Comparison of ENCODE assay signal across 8 mouse cellular contexts in the genomic region with DNA sequence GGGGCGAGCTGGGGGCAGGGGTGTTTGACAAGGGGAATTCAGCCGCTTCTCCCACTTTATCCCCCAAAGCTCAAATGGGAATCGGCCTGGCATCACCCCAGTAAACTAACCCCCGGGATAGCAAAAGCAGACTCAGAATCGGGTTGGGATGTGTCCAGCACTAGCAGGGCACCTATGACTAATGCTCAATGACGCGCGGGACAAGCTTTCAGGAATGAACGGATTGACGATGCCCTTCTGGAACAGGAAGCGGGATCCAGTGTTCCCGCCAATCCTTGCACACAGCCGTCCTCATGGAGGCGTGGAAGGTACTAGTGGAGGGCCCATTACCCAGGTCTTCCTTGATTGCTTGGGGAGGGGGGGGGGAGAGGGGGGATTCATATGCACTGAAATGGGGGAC. TPM values are rescaled to one million over a fixed set of nuclear protein-coding genes. Genes with fewer than 3 reads are reported as not detected.
DNase-seq lines count a peak whose midpoint lies in the region; ATAC-seq lines count a peak whose summit lies in the region.

No protein-coding gene starts in this region.

- ATAC-seq in embryonic facial prominence, embryonic 12.5 days (ENCODE audit: insufficient number of reproducible peaks, insufficient read depth, low FRiP score, low TSS enrichment), result no peak
- ATAC-seq in hindbrain, embryonic 14.5 days (ENCODE audit: low FRiP score), result no peak
- ATAC-seq in liver, embryonic 11.5 days (replicated peaks; ENCODE audit: low FRiP score), result no peak
- ATAC-seq in neural tube, embryonic 12.5 days (ENCODE audit: low FRiP score, low read depth), result no peak

- DNase-seq in gastrocnemius, postnatal 14 days, result peak; percentile 17
- DNase-seq in gastrocnemius, postnatal 36 days, result no peak
- peak; percentile 26 for DNase-seq in adipocyte (ENCODE audit: low spot score)
- no peak for DNase-seq in hindbrain, embryonic 14.5 days (ENCODE audit: low spot score)
- no peak for DNase-seq in liver, embryonic 11.5 days (ENCODE audit: low spot score)
- no peak for DNase-seq in ovary, postnatal 14 days (ENCODE audit: low spot score)

- H3K9ac ChIP-seq in embryonic facial prominence, embryonic 12.5 days, result peak overlapping the region; percentile 89
- H3K9ac ChIP-seq in hindbrain, embryonic 14.5 days, result peak overlapping the region; percentile 80
- H3K9ac ChIP-seq in liver, embryonic 11.5 days (ENCODE audit: low read depth, low read length), result peak overlapping the region; percentile 88
- H3K9ac ChIP-seq in neural tube, embryonic 12.5 days, result peak overlapping the region; percentile 78

- intact Hi-C loops in gastrocnemius, postnatal 14 days (cut with DNase I; ENCODE audit: low total_unique reads), result no loop called here
- intact Hi-C loops in gastrocnemius, postnatal 36 days (cut with DNase I), result loop anchor here (5.0 kb wide), 1 partner anchor 51 kb away; a partner anchor contains a TSS

- peak overlapping the region; percentile 87 for H3K4me2 ChIP-seq in embryonic facial prominence, embryonic 12.5 days (replicated peaks)
- peak overlapping the region; percentile 94 for H3K4me2 ChIP-seq in hindbrain, embryonic 14.5 days (replicated peaks)
- H3K4me2 ChIP-seq in liver, embryonic 11.5 days, result peak overlapping the region; percentile 94
- peak overlapping the region; percentile 89 for H3K4me2 ChIP-seq in neural tube, embryonic 12.5 days (replicated peaks)

- H3K27me3 ChIP-seq in embryonic facial prominence, embryonic 12.5 days, result no peaks in the 10 kb centered on the region
- H3K27me3 ChIP-seq in hindbrain, embryonic 14.5 days (ENCODE audit: control insufficient read depth, insufficient read depth, low read length), result no peaks in the 10 kb centered on the region
- H3K27me3 ChIP-seq in liver, embryonic 11.5 days (replicated peaks; ENCODE audit: control insufficient read depth, insufficient read depth, low read length), result no peaks in the 10 kb centered on the region
- no peaks in the 10 kb centered on the region for H3K27me3 ChIP-seq in neural tube, embryonic 12.5 days (replicated peaks)

- H3K4me1 ChIP-seq in embryonic facial prominence, embryonic 12.5 days, result peaks cover 13% of the 10 kb centered on the region
- H3K4me1 ChIP-seq in hindbrain, embryonic 14.5 days (replicated peaks; ENCODE audit: control insufficient read depth, insufficient read depth, low read length), result peaks cover 11% of the 10 kb centered on the region
- peaks cover 31% of the 10 kb centered on the region for H3K4me1 ChIP-seq in liver, embryonic 11.5 days (replicated peaks; ENCODE audit: control insufficient read depth, insufficient read depth, low read length)
- peaks cover 15% of the 10 kb centered on the region for H3K4me1 ChIP-seq in neural tube, embryonic 12.5 days

- peaks cover 16% of the 10 kb centered on the region; the same call in 1 of the 2 replicates for H3K36me3 ChIP-seq in embryonic facial prominence, embryonic 12.5 days
- H3K36me3 ChIP-seq in hindbrain, embryonic 14.5 days (replicated peaks; ENCODE audit: control insufficient read depth, insufficient read depth), result peaks cover 3% of the 10 kb centered on the region; the same call in 1 of the 2 replicates
- H3K36me3 ChIP-seq in liver, embryonic 11.5 days (ENCODE audit: control insufficient read depth, insufficient read depth, low read length), result peaks cover 3% of the 10 kb centered on the region
- H3K36me3 ChIP-seq in neural tube, embryonic 12.5 days, result no peaks in the 10 kb centered on the region; the same call in 1 of the 2 replicates

- H3K27ac ChIP-seq in embryonic facial prominence, embryonic 12.5 days, result peak overlapping the region; percentile 94
- H3K27ac ChIP-seq in hindbrain, embryonic 14.5 days, result 0 out of 2 replicates have a peak overlapping the region, but pooled peaks have one; percentile 90
- peak overlapping the region; percentile 86 for H3K27ac ChIP-seq in liver, embryonic 11.5 days (ENCODE audit: low read depth, low read length)
- H3K27ac ChIP-seq in neural tube, embryonic 12.5 days, result no peak overlapping the region

- peak overlapping the region; percentile 88 for H3K4me3 ChIP-seq in embryonic facial prominence, embryonic 12.5 days
- peak overlapping the region; percentile 81 for H3K4me3 ChIP-seq in hindbrain, embryonic 14.5 days (replicated peaks; ENCODE audit: low read length)
- H3K4me3 ChIP-seq in liver, embryonic 11.5 days (ENCODE audit: low read depth, low read length), result peak overlapping the region; percentile 85
- H3K4me3 ChIP-seq in neural tube, embryonic 12.5 days, result peak overlapping the region; percentile 83

- WGBS in embryonic facial prominence, embryonic 12.5 days, result 16% methylated on average over 14 of the region's 14 CpGs
- 21% methylated on average over 14 of the region's 14 CpGs for WGBS in hindbrain, embryonic 14.5 days
- WGBS in liver, embryonic 11.5 days, result 16% methylated on average over 14 of the region's 14 CpGs
- WGBS in neural tube, embryonic 12.5 days, result 18% methylated on average over 14 of the region's 14 CpGs

- no peaks in the 10 kb centered on the region for H3K9me3 ChIP-seq in embryonic facial prominence, embryonic 12.5 days
- no peaks in the 10 kb centered on the region for H3K9me3 ChIP-seq in hindbrain, embryonic 14.5 days (ENCODE audit: control insufficient read depth, low read length)
- H3K9me3 ChIP-seq in liver, embryonic 11.5 days (ENCODE audit: control insufficient read depth, low read length), result no peaks in the 10 kb centered on the region
- no peaks in the 10 kb centered on the region for H3K9me3 ChIP-seq in neural tube, embryonic 12.5 days

RNA-seq across cellular contexts. Expression of a gene that starts 8.2 kb away (rescaled TPM):
- total RNA-seq in gastrocnemius, postnatal 14 days (2021), result 10 to 100 TPM; 11.6 to 12.8 TPM
- total RNA-seq in gastrocnemius, postnatal 36 days (2021), result 1 to 10 TPM; 6.0 to 7.7 TPM
- 122 and 124 TPM in 2 replicates for polyA plus RNA-seq in embryonic facial prominence, embryonic 12.5 days (2016; fragmentation: Nextera tagmentation; extraction: Ambion mirVana)
- polyA plus RNA-seq in hindbrain, embryonic 14.5 days (2014; fragmentation: Nextera tagmentation; extraction: Ambion mirVana), result 37.8 and 41.1 TPM in 2 replicates
- 85.1 and 87.5 TPM in 2 replicates for polyA plus RNA-seq in liver, embryonic 11.5 days (2014; fragmentation: Nextera tagmentation; extraction: Ambion mirVana)
- polyA plus RNA-seq in neural tube, embryonic 12.5 days (2016; fragmentation: Nextera tagmentation; extraction: Ambion mirVana), result 89.4 and 92.4 TPM in 2 replicates

RNA-seq across cellular contexts. Expression of a gene that starts 25.1 kb away (rescaled TPM):
- total RNA-seq in gastrocnemius, postnatal 14 days (2021), result 1 to 10 TPM; 4.5 to 7.8 TPM
- total RNA-seq in gastrocnemius, postnatal 36 days (2021), result 1 to 10 TPM; 1.5 to 1.6 TPM
- polyA plus RNA-seq in embryonic facial prominence, embryonic 12.5 days (2016; fragmentation: Nextera tagmentation; extraction: Ambion mirVana), result 48.7 and 53.0 TPM in 2 replicates
- polyA plus RNA-seq in hindbrain, embryonic 14.5 days (2014; fragmentation: Nextera tagmentation; extraction: Ambion mirVana), result 8.6 and 8.8 TPM in 2 replicates
- 15.2 and 16.8 TPM in 2 replicates for polyA plus RNA-seq in liver, embryonic 11.5 days (2014; fragmentation: Nextera tagmentation; extraction: Ambion mirVana)
- polyA plus RNA-seq in neural tube, embryonic 12.5 days (2016; fragmentation: Nextera tagmentation; extraction: Ambion mirVana), result 17.7 and 19.5 TPM in 2 replicates

RNA-seq across cellular contexts. Expression of a gene that starts 51.1 kb away (rescaled TPM):
- total RNA-seq in gastrocnemius, postnatal 14 days (2021), result 10 to 100 TPM; 50.8 to 54.9 TPM
- total RNA-seq in gastrocnemius, postnatal 36 days (2021), result 10 to 100 TPM; 58.5 to 58.7 TPM
- polyA plus RNA-seq in embryonic facial prominence, embryonic 12.5 days (2016; fragmentation: Nextera tagmentation; extraction: Ambion mirVana), result 128 TPM in 2 replicates
- 97.3 and 102 TPM in 2 replicates for polyA plus RNA-seq in hindbrain, embryonic 14.5 days (2014; fragmentation: Nextera tagmentation; extraction: Ambion mirVana)
- polyA plus RNA-seq in liver, embryonic 11.5 days (2014; fragmentation: Nextera tagmentation; extraction: Ambion mirVana), result 138 and 145 TPM in 2 replicates
- polyA plus RNA-seq in neural tube, embryonic 12.5 days (2016; fragmentation: Nextera tagmentation; extraction: Ambion mirVana), result 116 and 121 TPM in 2 replicates

RNA-seq across cellular contexts. Expression of a gene that starts 53.0 kb away (rescaled TPM):
- 100 to 1,000 TPM; 105 to 114 TPM for total RNA-seq in gastrocnemius, postnatal 14 days (2021)
- total RNA-seq in gastrocnemius, postnatal 36 days (2021), result 10 to 100 TPM; 88.8 to 96.0 TPM
- 330 and 337 TPM in 2 replicates for polyA plus RNA-seq in embryonic facial prominence, embryonic 12.5 days (2016; fragmentation: Nextera tagmentation; extraction: Ambion mirVana)
- polyA plus RNA-seq in hindbrain, embryonic 14.5 days (2014; fragmentation: Nextera tagmentation; extraction: Ambion mirVana), result 216 and 231 TPM in 2 replicates
- 440 and 448 TPM in 2 replicates for polyA plus RNA-seq in liver, embryonic 11.5 days (2014; fragmentation: Nextera tagmentation; extraction: Ambion mirVana)
- 301 and 309 TPM in 2 replicates for polyA plus RNA-seq in neural tube, embryonic 12.5 days (2016; fragmentation: Nextera tagmentation; extraction: Ambion mirVana)

Comparison
In these comparisons a context has a peak if more than half of its experiments do, and no peak if none do; other contexts are left out.
1. DNase-seq: peak in gastrocnemius, postnatal 14 days (single experiment) and adipocyte (single experiment); none in gastrocnemius, postnatal 36 days (0 of 2), hindbrain, embryonic 14.5 days (single experiment), liver, embryonic 11.5 days (single experiment) and ovary, postnatal 14 days (single experiment).
2. Peak in every context shown above with its lines, with median percentiles within 50 percentile points of each other: H3K4me2 ChIP-seq, H3K4me3 ChIP-seq and H3K9ac ChIP-seq.